Mouse (Mus musculus) E14TG2a.4 (cell line): ENCODE results near the gene Tcp11.

Experiments
- H3K27me3 ChIP-seq: 2 replicates; pipeline ENCODE4 v1.6.1; 2014; ENCODE audit warnings: low read length, control low read depth; ENCODE audit not compliant: insufficient read depth
- H3K36me3 ChIP-seq: 2 replicates; pipeline ENCODE4 v1.6.1; 2014; ENCODE audit warnings: low read length, control low read depth; ENCODE audit not compliant: insufficient read depth
- H3K4me1 ChIP-seq: replicated peaks from 2 replicates; pipeline ENCODE4 v1.6.1; 2014; ENCODE audit warnings: low read depth, low read length, control low read depth
- H3K4me3 ChIP-seq: replicated peaks from 2 replicates; pipeline ENCODE4 v1.5.1; 2014; ENCODE audit warnings: mild to moderate bottlenecking, low read length
- H3K9me3 ChIP-seq: 2 replicates; pipeline ENCODE4 v1.6.1; 2014; ENCODE audit warnings: low read length, control low read depth
- CTCF ChIP-seq: conservative IDR thresholded peaks from 2 replicates; pipeline ENCODE4 v1.5.1; 2014; ENCODE audit warnings: low read length
- NANOG ChIP-seq: IDR thresholded peaks from 2 replicates; pipeline ENCODE4 v1.6.1; 2014; ENCODE audit warnings: borderline replicate concordance, low read length, mixed read lengths
- POU5F1 ChIP-seq: IDR thresholded peaks from 2 replicates; pipeline ENCODE4 v1.6.1; 2014; ENCODE audit warnings: low read length, borderline replicate concordance

Tcp11 gene

GRCm38 (mm10) chr17:28030446-28030845, 50.0 kb downstream of the Tcp11 start:
- H3K4me1 ChIP-seq = peaks cover 75% of the 10 kb centered on the region
- peak overlapping the region; percentile 46; the same call in 1 of the 2 replicates for H3K4me3 ChIP-seq

GRCm38 (mm10) chr17:28029308-28029707, 51.1 kb downstream of the Tcp11 start:
- TF ChIP-seq NANOG = no peak
- 0 out of 2 replicates have a peak, but pooled peaks cover 13% of the 10 kb centered on the region for H3K36me3 ChIP-seq

More at GRCm38 (mm10) chr17:28030446-28030845, 50.0 kb downstream of the Tcp11 start:
- TF ChIP-seq POU5F1 = no peak
- TF ChIP-seq CTCF = no peak
- no peak for TF ChIP-seq NANOG
- Histone ChIP-seq H3K9me3 (no peaks in the 10 kb centered on the region), H3K36me3 (0 out of 2 replicates have a peak, but pooled peaks cover 16% of the 10 kb centered on the region), H3K27me3 (no peaks in the 10 kb centered on the region)

GRCm38 (mm10) chr17:28028236-28028635, 52.2 kb downstream of the Tcp11 start:
- no peaks in the 10 kb centered on the region for H3K27me3 ChIP-seq
- H3K4me3 ChIP-seq = no peak overlapping the region
- peaks cover 87% of the 10 kb centered on the region for H3K4me1 ChIP-seq
- 0 out of 2 replicates have a peak, but pooled peaks cover 16% of the 10 kb centered on the region for H3K36me3 ChIP-seq
- no peaks in the 10 kb centered on the region for H3K9me3 ChIP-seq
- no peak for TF ChIP-seq POU5F1
- TF ChIP-seq NANOG = no peak
- no peak for TF ChIP-seq CTCF

More at GRCm38 (mm10) chr17:28029308-28029707, 51.1 kb downstream of the Tcp11 start:
- Histone ChIP-seq H3K27me3 (no peaks in the 10 kb centered on the region), H3K9me3 (no peaks in the 10 kb centered on the region), H3K4me3 (peak overlapping the region; percentile 46; the same call in 1 of the 2 replicates), H3K4me1 (peaks cover 76% of the 10 kb centered on the region)

- Histone ChIP-seq H3K4me3 (no peak overlapping the region), H3K9me3 (no peaks in the 10 kb centered on the region), H3K4me1 (peaks cover 93% of the 10 kb centered on the region), H3K36me3 (0 out of 2 replicates have a peak, but pooled peaks cover 15% of the 10 kb centered on the region), H3K27me3 (no peaks in the 10 kb centered on the region)
- no peak for TF ChIP-seq POU5F1
- TF ChIP-seq NANOG = no peak
- no peak for TF ChIP-seq CTCF
Measured at GRCm38 (mm10) chr17:28027197-28027596, 53.2 kb downstream of the Tcp11 start.

- TF ChIP-seq POU5F1 (no peak), CTCF (no peak), NANOG (no peak)
- Histone ChIP-seq H3K9me3 (no peaks in the 10 kb centered on the region), H3K4me3 (no peak overlapping the region)
Measured at GRCm38 (mm10) chr17:28026111-28026872, 54.1 kb downstream of the Tcp11 start.

GRCm38 (mm10) chr17:28025541-28025961, 54.9 kb downstream of the Tcp11 start:
- Histone ChIP-seq H3K4me1 (peaks cover 90% of the 10 kb centered on the region), H3K27me3 (no peaks in the 10 kb centered on the region), H3K4me3 (no peak overlapping the region), H3K36me3 (0 out of 2 replicates have a peak, but pooled peaks cover 15% of the 10 kb centered on the region), H3K9me3 (no peaks in the 10 kb centered on the region)
- TF ChIP-seq POU5F1 = no peak
- no peak for TF ChIP-seq CTCF
- no peak for TF ChIP-seq NANOG

More at GRCm38 (mm10) chr17:28026111-28026872, 54.1 kb downstream of the Tcp11 start:
- Histone ChIP-seq H3K27me3 (no peaks in the 10 kb centered on the region), H3K36me3 (0 out of 2 replicates have a peak, but pooled peaks cover 15% of the 10 kb centered on the region), H3K4me1 (peaks cover 90% of the 10 kb centered on the region)

GRCm38 (mm10) chr17:28022854-28023655, 57.4 kb downstream of the Tcp11 start:
- H3K36me3 ChIP-seq = 0 out of 2 replicates have a peak, but pooled peaks cover 15% of the 10 kb centered on the region
- no peaks in the 10 kb centered on the region for H3K9me3 ChIP-seq
- H3K4me3 ChIP-seq = no peak overlapping the region
- peaks cover 90% of the 10 kb centered on the region for H3K4me1 ChIP-seq
- TF ChIP-seq NANOG (no peak), POU5F1 (no peak)
- no peaks in the 10 kb centered on the region for H3K27me3 ChIP-seq

- Histone ChIP-seq H3K27me3 (no peaks in the 10 kb centered on the region), H3K4me1 (peaks cover 93% of the 10 kb centered on the region), H3K36me3 (0 out of 2 replicates have a peak, but pooled peaks cover 10% of the 10 kb centered on the region), H3K9me3 (no peaks in the 10 kb centered on the region), H3K4me3 (no peak overlapping the region)
- TF ChIP-seq POU5F1 (no peak), CTCF (no peak), NANOG (no peak)
Measured at GRCm38 (mm10) chr17:28021911-28022310, 58.5 kb downstream of the Tcp11 start.
